Mouse (Mus musculus): ENCODE results near the gene Sec14l5. TPM values are rescaled to one million over a fixed set of nuclear protein-coding genes. Genes with fewer than 3 reads are reported as not detected.

Gene Sec14l5
- total and polyA plus RNA-seq, 2 experiments = 0.02 to 0.09 TPM

GRCm38 (mm10) chr16:5195080-5195479 is 48.2 kb downstream of the Sec14l5 start:
- TF ChIP-seq CTCF (IDR thresholded peaks at IDR 0.05; ENCODE audit: low read depth, low read length) = peak; percentile 81
- TF ChIP-seq POLR2A (IDR thresholded peaks at IDR 0.05; ENCODE audit: extremely low read depth, insufficient read depth, low read length) = no peak
- peak; percentile 34 for DNase-seq (ENCODE audit: extremely low read depth, low read depth, low spot score)
- Histone ChIP-seq H3K27ac (replicated peaks; ENCODE audit: insufficient read depth, low read depth, low read length) (no peak overlapping the region), H3K36me3 (ENCODE audit: control insufficient read depth, insufficient read depth, low read length) (peaks cover 12% of the 10 kb centered on the region), H3K4me1 (ENCODE audit: control insufficient read depth, insufficient read depth, low read length) (no peaks in the 10 kb centered on the region), H3K79me2 (ENCODE audit: control insufficient read depth, insufficient read depth, low read length) (no peaks in the 10 kb centered on the region), H3K9ac (ENCODE audit: low read depth, low read length) (no peak overlapping the region), H3K27me3 (ENCODE audit: control insufficient read depth, insufficient read depth, low read length) (no peaks in the 10 kb centered on the region), H3K4me3 (ENCODE audit: insufficient read depth, low read depth, low read length) (no peak overlapping the region)
- WGBS = 36% methylated on average over 6 of the region's 6 CpGs

DNA sequence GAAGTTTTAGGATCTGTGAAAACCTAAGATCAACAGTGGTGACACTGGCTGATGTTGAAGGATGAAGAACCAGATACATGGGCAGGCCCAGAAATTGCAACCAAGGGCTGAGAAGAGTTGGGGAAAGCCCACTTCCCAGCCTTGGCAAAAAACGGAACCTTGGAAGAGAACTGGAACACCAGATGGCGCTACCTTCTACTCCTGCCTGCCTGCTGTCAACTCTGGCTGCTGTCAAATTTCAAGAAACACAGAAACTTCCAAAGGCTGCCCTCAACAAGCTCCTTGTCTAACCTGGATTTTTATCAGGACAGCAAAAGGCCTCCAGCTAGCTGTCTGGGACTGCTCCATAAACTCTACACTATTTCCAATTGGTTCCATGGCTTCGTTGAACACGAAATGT is 55.8 kb downstream of the Sec14l5 start:
- 3% methylated on average over 4 of the region's 4 CpGs for WGBS
- Histone ChIP-seq H3K4me1 (ENCODE audit: control insufficient read depth, insufficient read depth, low read length) (peaks cover 5% of the 10 kb centered on the region), H3K4me3 (ENCODE audit: insufficient read depth, low read depth, low read length) (peak overlapping the region; percentile 99), H3K36me3 (ENCODE audit: control insufficient read depth, insufficient read depth, low read length) (peaks cover 12% of the 10 kb centered on the region), H3K9ac (ENCODE audit: low read depth, low read length) (no peak overlapping the region; the same call in 1 of the 2 replicates), H3K79me2 (ENCODE audit: control insufficient read depth, insufficient read depth, low read length) (0 out of 2 replicates have a peak, but pooled peaks cover 3% of the 10 kb centered on the region), H3K27me3 (ENCODE audit: control insufficient read depth, insufficient read depth, low read length) (no peaks in the 10 kb centered on the region), H3K27ac (replicated peaks; ENCODE audit: insufficient read depth, low read depth, low read length) (peak overlapping the region; percentile 66)
- peak; percentile 64 for DNase-seq (ENCODE audit: extremely low read depth, low read depth, low spot score)
- TF ChIP-seq CTCF (IDR thresholded peaks at IDR 0.05; ENCODE audit: low read depth, low read length) = peak; percentile 71
- TF ChIP-seq POLR2A (IDR thresholded peaks at IDR 0.05; ENCODE audit: extremely low read depth, insufficient read depth, low read length) = no peak

DNA sequence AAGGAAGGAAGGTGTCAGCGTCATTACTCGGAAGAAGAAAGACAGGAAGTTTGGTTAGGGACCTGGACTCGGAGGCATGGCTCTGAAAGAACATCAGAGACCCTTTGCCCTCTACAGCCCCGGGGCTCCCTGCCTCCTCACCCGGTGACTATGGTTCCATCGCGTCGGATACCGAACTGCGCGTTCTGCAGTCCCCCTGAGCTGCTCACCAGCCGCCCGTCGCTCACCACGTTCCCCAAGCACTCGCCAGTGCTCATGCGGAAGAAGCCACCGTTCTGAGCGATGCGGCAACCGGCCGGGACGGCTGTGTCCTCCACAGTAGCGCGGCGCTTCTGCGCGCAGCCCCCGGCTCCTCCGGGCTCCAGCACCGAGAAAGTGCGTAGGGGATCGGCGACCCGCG is 56.3 kb downstream of the Sec14l5 start:
- Histone ChIP-seq H3K4me1 (ENCODE audit: control insufficient read depth, insufficient read depth, low read length) (peaks cover 5% of the 10 kb centered on the region), H3K27ac (replicated peaks; ENCODE audit: insufficient read depth, low read depth, low read length) (peak overlapping the region; percentile 66), H3K9ac (ENCODE audit: low read depth, low read length) (peak overlapping the region; percentile 96), H3K27me3 (ENCODE audit: control insufficient read depth, insufficient read depth, low read length) (no peaks in the 10 kb centered on the region), H3K36me3 (ENCODE audit: control insufficient read depth, insufficient read depth, low read length) (peaks cover 8% of the 10 kb centered on the region), H3K4me3 (ENCODE audit: insufficient read depth, low read depth, low read length) (peak overlapping the region; percentile 99), H3K79me2 (ENCODE audit: control insufficient read depth, insufficient read depth, low read length) (0 out of 2 replicates have a peak, but pooled peaks cover 3% of the 10 kb centered on the region)
- no peak for DNase-seq (ENCODE audit: extremely low read depth, low read depth, low spot score)
- under 1% methylated on average over 36 of the region's 36 CpGs for WGBS
- TF ChIP-seq POLR2A (IDR thresholded peaks at IDR 0.05; ENCODE audit: extremely low read depth, insufficient read depth, low read length) (no peak), CTCF (IDR thresholded peaks at IDR 0.05; ENCODE audit: low read depth, low read length) (no peak)

DNA sequence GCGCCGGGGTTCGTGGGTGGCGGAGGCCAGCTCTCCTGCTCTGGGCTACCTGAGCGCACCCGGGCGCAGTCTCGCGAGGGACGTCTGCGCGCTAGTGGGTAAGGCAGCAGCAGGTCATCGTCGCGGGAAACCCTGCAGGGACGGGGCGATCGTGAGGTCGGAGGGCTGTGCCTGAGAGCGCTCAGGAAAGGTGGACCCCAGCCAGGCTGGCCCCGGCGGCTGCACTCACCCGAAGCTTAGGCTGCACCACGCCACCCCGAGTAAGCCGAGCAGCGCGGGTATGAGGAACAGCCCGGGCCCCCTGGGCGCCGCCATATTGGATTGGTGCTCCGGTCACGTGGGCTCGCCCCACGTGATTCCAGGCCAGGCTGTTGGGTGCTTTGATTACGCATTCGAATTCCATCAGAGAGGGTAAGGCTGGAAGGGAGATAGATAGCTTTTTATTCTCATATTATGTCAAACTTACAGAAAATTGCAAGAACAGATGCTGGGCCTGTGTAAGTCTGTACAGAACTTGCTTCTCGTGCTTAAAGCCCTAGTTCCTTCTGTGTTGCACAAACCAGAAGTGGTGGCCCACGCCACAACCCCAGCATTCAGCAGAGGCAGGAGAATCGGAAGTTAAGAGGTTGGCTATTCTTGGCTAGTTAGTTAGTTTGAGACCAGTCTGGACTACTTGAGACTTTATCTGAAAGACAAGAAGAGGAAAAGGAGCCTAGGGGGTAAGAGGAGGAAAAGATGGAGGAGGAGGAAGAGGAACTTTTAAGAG is 56.9 kb downstream of the Sec14l5 start, which contains the start of gene Nagpa:
Gene Nagpa (minus strand): TSS at position 345 of the 766 bp plus-strand sequence.
- Histone ChIP-seq H3K27ac (replicated peaks; ENCODE audit: insufficient read depth, low read depth, low read length) (peak within 1 kb of the TSS; percentile 66), H3K4me3 (ENCODE audit: insufficient read depth, low read depth, low read length) (peak within 1 kb of the TSS; percentile 99), H3K4me1 (ENCODE audit: control insufficient read depth, insufficient read depth, low read length) (peaks cover 5% of the 10 kb centered on the region), H3K27me3 (ENCODE audit: control insufficient read depth, insufficient read depth, low read length) (no peaks in the 10 kb centered on the region), H3K36me3 (ENCODE audit: control insufficient read depth, insufficient read depth, low read length) (peaks cover 7% of the 10 kb centered on the region), H3K79me2 (ENCODE audit: control insufficient read depth, insufficient read depth, low read length) (0 out of 2 replicates have a peak, but pooled peaks cover 3% of the 10 kb centered on the region), H3K9ac (ENCODE audit: low read depth, low read length) (peak within 1 kb of the TSS; percentile 96)
- peak; percentile 62 for DNase-seq (ENCODE audit: extremely low read depth, low read depth, low spot score)
- TF ChIP-seq POLR2A (IDR thresholded peaks at IDR 0.05; ENCODE audit: extremely low read depth, insufficient read depth, low read length) (peak; percentile 55), CTCF (IDR thresholded peaks at IDR 0.05; ENCODE audit: low read depth, low read length) (no peak)
- WGBS = 4% methylated on average over 40 of the region's 40 CpGs

- H3K4me3 ChIP-seq (ENCODE audit: insufficient read depth, low read depth, low read length) = no peak overlapping the region
- no peaks in the 10 kb centered on the region for H3K27me3 ChIP-seq (ENCODE audit: control insufficient read depth, insufficient read depth, low read length)
- H3K36me3 ChIP-seq (ENCODE audit: control insufficient read depth, insufficient read depth, low read length) = no peaks in the 10 kb centered on the region; the same call in none of the 2 replicates
- 96% methylated on average over 5 of the region's 5 CpGs for WGBS
- no peak overlapping the region for H3K9ac ChIP-seq (ENCODE audit: low read depth, low read length)
- 0 out of 2 replicates have a peak, but pooled peaks cover 3% of the 10 kb centered on the region for H3K79me2 ChIP-seq (ENCODE audit: control insufficient read depth, insufficient read depth, low read length)
- TF ChIP-seq CTCF (IDR thresholded peaks at IDR 0.05; ENCODE audit: low read depth, low read length) (no peak), POLR2A (IDR thresholded peaks at IDR 0.05; ENCODE audit: extremely low read depth, insufficient read depth, low read length) (no peak)
- H3K27ac ChIP-seq (replicated peaks; ENCODE audit: insufficient read depth, low read depth, low read length) = no peak overlapping the region
- no peak for DNase-seq (ENCODE audit: extremely low read depth, low read depth, low spot score)
- H3K4me1 ChIP-seq (ENCODE audit: control insufficient read depth, insufficient read depth, low read length) = peaks cover 5% of the 10 kb centered on the region
Measured at GRCm38 (mm10) chr16:5205431-5205970, 58.6 kb downstream of the Sec14l5 start.
